Mouse (Mus musculus): ENCODE measurements around the gene Olfr107. TPM values are rescaled to one million over a fixed set of nuclear protein-coding genes. Genes with fewer than 3 reads are reported as not detected.

The Olfr107 gene
- polyA plus RNA-seq, 1 experiment: not detected

DNA sequence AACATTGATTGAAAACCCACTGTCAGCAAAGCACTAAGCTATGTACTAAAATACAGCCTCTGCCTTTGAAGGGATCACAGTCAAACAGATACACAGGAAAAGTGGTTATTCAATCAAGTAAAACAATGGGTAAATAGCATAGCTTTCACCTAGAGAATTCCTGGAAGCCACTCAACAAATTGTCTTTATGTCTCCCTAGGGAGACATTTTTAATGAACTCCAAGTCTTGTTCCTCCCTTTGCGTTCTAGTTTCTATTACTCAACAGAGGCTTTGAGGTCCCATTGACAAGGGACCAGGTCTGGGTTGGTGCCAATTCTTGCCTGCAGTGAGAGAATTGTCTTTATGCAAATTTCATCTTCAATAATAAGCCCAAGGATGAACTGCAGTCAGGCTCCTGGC lies 46.2 kb downstream of the Olfr107 start, which contains the start of gene Olfr108:
Gene Olfr108, plus strand, starts transcription at position 301 of the 400 bp plus-strand sequence.
- TF ChIP-seq CTCF (IDR thresholded peaks at IDR 0.05; ENCODE audit: control insufficient read depth, insufficient read depth, insufficient read length) (no peak), FOSL1 (IDR thresholded peaks at IDR 0.05; ENCODE audit: insufficient read depth, low read length, poor library complexity, severe bottlenecking) (no peak), MYOG (IDR thresholded peaks at IDR 0.05; ENCODE audit: control insufficient read depth, extremely low read depth, insufficient read length) (no peak), MYOD1 (IDR thresholded peaks at IDR 0.05; ENCODE audit: control insufficient read depth, insufficient read length, low read depth) (no peak), CEBPB (IDR thresholded peaks at IDR 0.05; ENCODE audit: low read depth) (no peak), MAX (IDR thresholded peaks at IDR 0.05) (no peak), USF1 (IDR thresholded peaks at IDR 0.05; ENCODE audit: low read depth) (no peak)
- H3K27me3 ChIP-seq (ENCODE audit: control insufficient read depth, insufficient read depth, insufficient read length): no peaks in the 10 kb centered on the region
- no peak within 1 kb of the TSS for H3ac ChIP-seq (ENCODE audit: control insufficient read depth, insufficient read length, low read depth)
- H3K79me2 ChIP-seq (ENCODE audit: control insufficient read depth, insufficient read depth): no peaks in the 10 kb centered on the region
- no peak within 1 kb of the TSS for H3K4me3 ChIP-seq (ENCODE audit: insufficient read depth, poor library complexity, severe bottlenecking)
- no peaks in the 10 kb centered on the region for H3K36me3 ChIP-seq (ENCODE audit: control insufficient read depth, insufficient read depth)
- no peaks in the 10 kb centered on the region for H3K79me3 ChIP-seq (ENCODE audit: low read depth)

Other genes with a start within 250 kb of the Olfr107 start
- gene Olfr93, start 237.7 kb upstream of the Olfr107 start, polyA plus RNA-seq (2012; fragmentation: generic; extraction: Trizol): not detected
- gene Ubd, start 205.3 kb upstream of the Olfr107 start, polyA plus RNA-seq (2012; fragmentation: generic; extraction: Trizol): not detected
- gene Olfr94, start 198.2 kb upstream of the Olfr107 start, polyA plus RNA-seq (2012; fragmentation: generic; extraction: Trizol): not detected
- gene Olfr95, start 186.1 kb upstream of the Olfr107 start, polyA plus RNA-seq (2012; fragmentation: generic; extraction: Trizol): not detected
- gene Olfr96, start 179.1 kb upstream of the Olfr107 start, polyA plus RNA-seq (2012; fragmentation: generic; extraction: Trizol): not detected
- not detected for gene Olfr97, start 161.9 kb upstream of the Olfr107 start, polyA plus RNA-seq (2012; fragmentation: generic; extraction: Trizol)
- gene Olfr98, start 135.5 kb upstream of the Olfr107 start, polyA plus RNA-seq (2012; fragmentation: generic; extraction: Trizol): not detected
- 2.0 TPM for gene H2-M3, start 129.0 kb upstream of the Olfr107 start, polyA plus RNA-seq (2012; fragmentation: generic; extraction: Trizol)
- gene Olfr99, start 115.8 kb upstream of the Olfr107 start, polyA plus RNA-seq (2012; fragmentation: generic; extraction: Trizol): not detected
- gene Olfr101, start 94.9 kb upstream of the Olfr107 start, polyA plus RNA-seq (2012; fragmentation: generic; extraction: Trizol): not detected
- gene Olfr102, start 82.2 kb upstream of the Olfr107 start, polyA plus RNA-seq (2012; fragmentation: generic; extraction: Trizol): not detected
- gene Olfr103, start 59.5 kb upstream of the Olfr107 start, polyA plus RNA-seq (2012; fragmentation: generic; extraction: Trizol): not detected
- gene Olfr104-ps, start 39.6 kb upstream of the Olfr107 start, polyA plus RNA-seq (2012; fragmentation: generic; extraction: Trizol): not detected
- gene Olfr105-ps, start 20.2 kb upstream of the Olfr107 start, polyA plus RNA-seq (2012; fragmentation: generic; extraction: Trizol): not detected
- gene Olfr106-ps, start 8.8 kb upstream of the Olfr107 start, polyA plus RNA-seq (2012; fragmentation: generic; extraction: Trizol): not detected
- gene Olfr108, start 46.3 kb downstream of the Olfr107 start, polyA plus RNA-seq (2012; fragmentation: generic; extraction: Trizol): not detected
- not detected for gene Olfr109, start 59.7 kb downstream of the Olfr107 start, polyA plus RNA-seq (2012; fragmentation: generic; extraction: Trizol)
- not detected for gene H2-M2, start 84.3 kb downstream of the Olfr107 start, polyA plus RNA-seq (2012; fragmentation: generic; extraction: Trizol)
- not detected for gene Olfr110, start 93.2 kb downstream of the Olfr107 start, polyA plus RNA-seq (2012; fragmentation: generic; extraction: Trizol)
- gene Olfr111, start 108.8 kb downstream of the Olfr107 start, polyA plus RNA-seq (2012; fragmentation: generic; extraction: Trizol): not detected
- not detected for gene Olfr112, start 170.2 kb downstream of the Olfr107 start, polyA plus RNA-seq (2012; fragmentation: generic; extraction: Trizol)
- not detected for gene Olfr113, start 178.4 kb downstream of the Olfr107 start, polyA plus RNA-seq (2012; fragmentation: generic; extraction: Trizol)
- gene Olfr114, start 193.5 kb downstream of the Olfr107 start, polyA plus RNA-seq (2012; fragmentation: generic; extraction: Trizol): not detected
- not detected for gene Olfr115, start 227.9 kb downstream of the Olfr107 start, polyA plus RNA-seq (2012; fragmentation: generic; extraction: Trizol)
- not detected for gene Olfr116, start 228.0 kb downstream of the Olfr107 start, polyA plus RNA-seq (2012; fragmentation: generic; extraction: Trizol)

All from C2C12 (cell line).